Mouse (Mus musculus): ENCODE data around the gene Uckl1. TPM values are rescaled to one million over a fixed set of nuclear protein-coding genes. Genes with fewer than 3 reads are reported as not detected.

Gene Uckl1
- polyA plus RNA-seq (2015; fragmentation: Nextera tagmentation; extraction: Ambion mirVana): 54.6 and 58.1 TPM in 2 replicates

DNA sequence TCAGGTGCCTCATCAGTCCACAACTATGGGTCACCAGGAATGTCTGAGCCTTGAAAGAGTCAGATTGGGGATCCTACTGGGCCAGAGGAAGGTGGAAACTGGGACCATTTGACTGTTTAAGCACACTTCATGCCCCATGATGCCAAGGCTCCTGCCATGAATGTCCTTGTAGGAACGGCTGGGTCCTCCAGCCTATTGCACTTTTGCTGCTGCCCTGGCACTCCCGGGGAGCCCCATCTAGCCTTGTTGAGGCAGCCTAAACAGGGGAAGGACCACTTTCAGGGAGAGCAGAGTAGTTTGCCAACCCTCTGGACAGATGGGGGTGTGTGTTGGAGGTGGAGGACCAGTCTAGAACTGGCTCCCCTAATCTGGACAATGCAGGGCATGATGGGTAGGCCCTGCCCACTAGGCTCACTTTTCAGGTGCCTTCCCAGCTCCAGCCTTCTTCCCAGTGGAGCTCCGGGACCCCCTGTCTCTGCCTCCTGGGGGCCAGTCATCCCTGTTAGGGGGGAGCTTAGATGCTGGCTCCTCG, at the start of gene Uckl1:
Uckl1 (minus strand) TSS at position 482 of the 532 bp plus-strand sequence.
- ATAC-seq: no peak
- peaks cover 16% of the 10 kb centered on the region for H3K4me1 ChIP-seq
- no peak within 1 kb of the TSS for H3K9ac ChIP-seq
- no peaks in the 10 kb centered on the region for H3K9me3 ChIP-seq (replicated peaks)
- no peak within 1 kb of the TSS for H3K4me3 ChIP-seq
- WGBS: 84% methylated on average over 4 of the region's 4 CpGs
- H3K4me2 ChIP-seq: no peak within 1 kb of the TSS
- peaks cover 62% of the 10 kb centered on the region for H3K36me3 ChIP-seq (ENCODE audit: poor library complexity, severe bottlenecking)
- no peak within 1 kb of the TSS for H3K27ac ChIP-seq
- H3K27me3 ChIP-seq: no peaks in the 10 kb centered on the region

DNA sequence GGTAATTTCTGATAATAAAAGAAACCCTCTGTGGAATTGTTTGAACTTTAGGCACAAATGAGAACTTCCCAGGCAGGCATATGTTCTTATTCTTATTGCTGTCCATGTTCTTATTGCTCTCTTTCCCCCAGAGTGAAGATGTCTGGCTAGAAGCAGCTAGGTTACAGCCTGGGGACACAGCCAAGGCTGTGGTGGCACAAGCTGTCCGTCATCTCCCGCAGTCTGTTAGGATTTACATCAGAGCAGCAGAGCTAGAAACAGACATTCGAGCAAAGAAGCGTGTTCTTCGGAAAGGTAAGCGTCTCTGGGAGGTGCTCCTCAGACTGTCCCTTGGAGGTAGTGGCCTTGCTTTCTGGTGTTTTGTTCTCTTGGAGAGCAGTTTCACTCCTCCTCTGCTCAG, 47.9 kb upstream of the Uckl1 start:
- Histone ChIP-seq H3K27me3 (no peaks in the 10 kb centered on the region), H3K36me3 (ENCODE audit: poor library complexity, severe bottlenecking) (peaks cover 66% of the 10 kb centered on the region), H3K27ac (no peak overlapping the region), H3K9ac (no peak overlapping the region), H3K4me3 (no peak overlapping the region), H3K4me2 (no peak overlapping the region), H3K4me1 (no peaks in the 10 kb centered on the region), H3K9me3 (replicated peaks) (no peaks in the 10 kb centered on the region)
- no peak for ATAC-seq
- WGBS: 94% methylated on average over 6 of the region's 6 CpGs

DNA sequence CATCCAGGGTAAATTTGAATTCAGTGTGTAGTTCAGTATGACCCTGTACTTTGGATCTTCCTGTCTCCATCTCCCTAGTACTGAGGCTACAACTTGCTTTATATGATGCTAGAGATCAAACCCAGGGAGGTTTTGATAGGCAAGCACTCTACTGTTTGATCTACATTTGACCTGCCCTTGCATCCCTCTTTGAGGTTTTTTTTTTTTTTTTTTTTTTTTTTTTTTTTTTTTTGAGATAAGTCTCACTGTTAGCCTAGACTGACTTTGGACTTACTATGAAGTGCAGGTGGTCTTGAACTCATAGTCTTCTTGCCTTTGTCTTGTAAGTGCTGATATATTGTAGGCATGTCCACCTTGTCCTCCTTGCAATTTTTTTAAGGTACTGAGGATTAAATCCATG, 43.8 kb upstream of the Uckl1 start:
- Histone ChIP-seq H3K27ac (no peak overlapping the region), H3K4me1 (no peaks in the 10 kb centered on the region), H3K27me3 (no peaks in the 10 kb centered on the region), H3K9me3 (replicated peaks) (no peaks in the 10 kb centered on the region), H3K4me2 (no peak overlapping the region), H3K4me3 (no peak overlapping the region), H3K36me3 (ENCODE audit: poor library complexity, severe bottlenecking) (peaks cover 55% of the 10 kb centered on the region), H3K9ac (no peak overlapping the region)
- no peak for ATAC-seq

DNA sequence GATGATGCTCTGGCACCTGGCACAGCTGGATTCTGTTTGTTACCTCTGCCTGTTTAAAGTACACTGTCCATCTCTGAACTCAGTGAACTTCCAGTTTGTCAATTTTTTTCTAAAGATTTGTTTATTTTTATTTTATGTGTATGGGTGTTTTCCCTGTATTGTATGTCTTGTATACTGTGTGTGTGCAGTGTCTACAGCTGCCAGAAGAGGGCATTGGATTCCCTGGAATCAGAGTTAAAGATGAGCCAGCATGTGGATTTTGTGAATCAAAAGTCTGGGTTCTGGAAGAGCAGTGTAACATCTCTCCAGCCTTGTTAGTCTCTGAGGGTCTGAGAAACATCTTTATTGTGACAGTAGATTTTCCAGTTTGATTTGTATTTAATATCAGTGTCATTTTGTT, 38.7 kb upstream of the Uckl1 start:
- no peak for ATAC-seq
- no peaks in the 10 kb centered on the region for H3K27me3 ChIP-seq
- H3K36me3 ChIP-seq (ENCODE audit: poor library complexity, severe bottlenecking): peaks cover 71% of the 10 kb centered on the region

DNA sequence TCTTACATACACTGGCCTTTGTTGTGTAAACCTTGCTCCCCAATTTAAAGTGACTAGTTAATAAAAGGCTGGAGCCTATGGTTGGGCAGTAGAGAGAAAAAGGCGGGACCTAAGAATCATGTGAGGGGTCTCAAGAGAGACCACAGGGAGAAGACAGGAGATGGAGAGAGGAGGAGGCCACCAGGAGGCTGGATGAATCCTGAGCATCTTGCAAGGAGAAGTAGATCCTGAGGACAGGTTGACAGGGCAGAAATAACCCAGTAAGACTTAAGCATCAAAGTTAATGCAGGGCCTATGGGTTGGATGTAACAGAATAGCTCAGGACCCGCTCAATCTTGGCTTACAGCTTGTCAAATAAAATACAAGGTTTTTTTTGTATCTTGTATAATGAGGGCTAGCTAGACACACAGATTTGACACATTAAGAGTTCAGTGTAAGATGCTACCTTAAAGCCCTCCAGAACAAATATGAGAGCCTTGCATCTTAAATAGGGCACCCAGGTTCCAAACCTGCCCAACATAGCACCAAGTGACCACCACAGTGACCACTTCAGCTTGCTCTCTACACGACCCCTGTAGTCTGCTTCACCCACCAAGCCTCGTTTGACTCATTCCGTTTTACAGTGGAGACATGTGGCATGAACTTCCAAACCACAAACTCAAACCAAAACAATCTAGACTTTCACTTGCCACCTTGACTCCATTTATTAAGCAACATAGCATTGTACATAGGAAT, 34.2 kb upstream of the Uckl1 start:
- H3K36me3 ChIP-seq (ENCODE audit: poor library complexity, severe bottlenecking): peaks cover 72% of the 10 kb centered on the region
- no peak overlapping the region for H3K4me2 ChIP-seq
- WGBS: 87% methylated on average over 5 of the region's 5 CpGs
- H3K9me3 ChIP-seq (replicated peaks): no peaks in the 10 kb centered on the region
- ATAC-seq: no peak
- H3K4me3 ChIP-seq: no peak overlapping the region
- H3K4me1 ChIP-seq: no peaks in the 10 kb centered on the region
- no peak overlapping the region for H3K9ac ChIP-seq
- no peaks in the 10 kb centered on the region for H3K27me3 ChIP-seq
- H3K27ac ChIP-seq: no peak overlapping the region

More for the DNA sequence above, 38.7 kb upstream of the Uckl1 start:
- Histone ChIP-seq H3K9me3 (replicated peaks) (no peaks in the 10 kb centered on the region), H3K4me1 (no peaks in the 10 kb centered on the region), H3K4me2 (no peak overlapping the region), H3K27ac (no peak overlapping the region), H3K4me3 (no peak overlapping the region), H3K9ac (no peak overlapping the region)

DNA sequence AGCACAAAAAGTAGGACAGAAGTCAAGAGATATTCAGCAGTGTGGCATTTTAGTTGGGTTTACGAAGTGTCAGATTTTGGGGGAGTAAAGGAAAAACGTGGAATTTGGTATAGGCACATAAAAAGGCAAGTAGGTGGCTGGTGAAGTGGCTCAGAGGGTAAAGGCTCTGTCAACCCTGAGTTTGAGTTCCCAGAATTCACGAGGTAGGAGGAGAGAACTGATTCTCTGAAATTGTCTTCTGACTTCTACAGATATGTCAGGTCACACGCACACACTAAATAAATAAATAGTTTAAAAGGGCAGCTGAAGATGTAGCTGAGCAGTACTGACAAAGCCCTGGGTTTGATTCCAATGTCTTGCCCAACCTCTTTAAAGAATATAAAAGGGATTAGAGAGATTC, 17.7 kb upstream of the Uckl1 start:
- peak overlapping the region; percentile 88; the same call in 1 of the 2 replicates for H3K4me3 ChIP-seq
- peak overlapping the region; percentile 75 for H3K4me2 ChIP-seq
- peaks cover 35% of the 10 kb centered on the region for H3K4me1 ChIP-seq
- no peaks in the 10 kb centered on the region for H3K27me3 ChIP-seq
- H3K9ac ChIP-seq: no peak overlapping the region
- 76% methylated on average over 4 of the region's 4 CpGs for WGBS
- H3K27ac ChIP-seq: no peak overlapping the region
- no peak for ATAC-seq
- no peaks in the 10 kb centered on the region for H3K9me3 ChIP-seq (replicated peaks)
- no peaks in the 10 kb centered on the region for H3K36me3 ChIP-seq (ENCODE audit: poor library complexity, severe bottlenecking)

DNA sequence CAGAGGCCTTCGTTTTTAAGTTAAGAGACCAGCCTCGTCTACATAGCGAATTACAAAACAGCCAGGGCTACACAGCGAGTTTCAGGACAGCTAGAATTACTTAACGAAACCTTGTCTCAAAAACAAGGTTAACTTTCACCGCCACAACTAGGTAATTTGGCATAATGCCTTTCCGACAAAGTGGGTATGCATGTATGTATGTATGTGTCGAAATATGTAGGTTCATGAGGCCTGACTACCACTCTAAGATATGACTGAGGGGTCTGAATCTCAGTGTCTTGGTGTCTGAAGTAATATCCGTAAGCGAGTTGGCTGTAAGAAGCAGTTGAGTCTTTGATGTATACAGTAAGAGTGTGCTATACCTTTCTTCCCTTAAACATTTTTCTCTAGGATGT, 17.1 kb upstream of the Uckl1 start:
- Histone ChIP-seq H3K27ac (no peak overlapping the region), H3K9me3 (replicated peaks) (no peaks in the 10 kb centered on the region), H3K4me1 (peaks cover 39% of the 10 kb centered on the region), H3K27me3 (no peaks in the 10 kb centered on the region), H3K4me3 (peak overlapping the region; percentile 88), H3K4me2 (peak overlapping the region; percentile 75), H3K36me3 (ENCODE audit: poor library complexity, severe bottlenecking) (peaks cover under 1% of the 10 kb centered on the region; the same call in 1 of the 2 replicates), H3K9ac (peak overlapping the region; percentile 89)
- 30% methylated on average over 10 of the region's 10 CpGs for WGBS
- ATAC-seq: no peak

DNA sequence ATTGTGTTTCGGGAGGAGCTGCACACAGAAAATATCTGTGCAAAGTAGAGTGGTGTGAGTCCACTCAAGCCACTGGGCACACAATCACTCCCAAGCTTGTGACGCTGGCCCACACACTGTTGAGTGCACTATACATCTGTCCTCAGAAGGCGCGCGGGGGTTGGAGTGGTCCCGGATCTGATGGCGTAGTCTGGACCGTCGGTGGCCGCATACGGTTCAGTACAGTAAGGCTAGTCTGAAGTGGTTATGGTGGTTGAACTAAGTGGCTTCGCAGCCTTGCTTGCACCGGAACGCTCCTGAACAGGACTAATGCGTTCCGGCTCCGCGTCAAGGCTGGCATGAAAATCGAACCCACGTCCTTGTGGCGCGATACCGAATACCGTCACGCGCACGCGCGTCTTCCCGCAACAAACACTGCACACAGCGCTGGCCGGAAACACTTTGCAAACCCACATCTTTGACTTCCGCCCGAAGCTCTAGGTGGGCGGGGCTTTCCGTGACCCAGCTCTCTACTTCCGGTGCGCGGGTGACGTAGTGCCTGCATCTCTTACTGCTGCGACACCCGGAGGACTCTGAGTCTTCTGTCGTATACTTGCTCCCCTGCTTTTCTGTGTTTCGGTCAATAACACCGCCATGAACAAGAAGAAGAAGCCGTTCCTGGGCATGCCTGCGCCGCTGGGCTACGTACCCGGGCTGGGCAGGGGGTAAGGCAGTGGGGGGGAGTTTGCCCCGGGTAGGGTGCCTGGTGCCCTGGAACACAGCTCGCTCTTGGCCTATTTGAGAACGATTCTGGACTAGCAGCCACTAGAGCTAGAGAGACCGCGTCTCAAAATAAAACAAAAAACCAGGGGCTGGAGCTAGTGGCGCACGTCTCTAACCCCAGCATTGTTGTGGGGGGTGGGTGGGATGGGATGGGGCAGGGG, 16.4 kb upstream of the Uckl1 start:
- WGBS: 1% methylated on average over 57 of the region's 57 CpGs
- peak; percentile 96 for ATAC-seq
- H3K27me3 ChIP-seq: no peaks in the 10 kb centered on the region
- no peaks in the 10 kb centered on the region for H3K9me3 ChIP-seq (replicated peaks)
- peaks cover 39% of the 10 kb centered on the region for H3K4me1 ChIP-seq
- H3K27ac ChIP-seq: peak overlapping the region; percentile 74
- H3K36me3 ChIP-seq (ENCODE audit: poor library complexity, severe bottlenecking): peaks cover 7% of the 10 kb centered on the region
- H3K4me3 ChIP-seq: peak overlapping the region; percentile 88
- H3K4me2 ChIP-seq: peak overlapping the region; percentile 75
- peak overlapping the region; percentile 89 for H3K9ac ChIP-seq

DNA sequence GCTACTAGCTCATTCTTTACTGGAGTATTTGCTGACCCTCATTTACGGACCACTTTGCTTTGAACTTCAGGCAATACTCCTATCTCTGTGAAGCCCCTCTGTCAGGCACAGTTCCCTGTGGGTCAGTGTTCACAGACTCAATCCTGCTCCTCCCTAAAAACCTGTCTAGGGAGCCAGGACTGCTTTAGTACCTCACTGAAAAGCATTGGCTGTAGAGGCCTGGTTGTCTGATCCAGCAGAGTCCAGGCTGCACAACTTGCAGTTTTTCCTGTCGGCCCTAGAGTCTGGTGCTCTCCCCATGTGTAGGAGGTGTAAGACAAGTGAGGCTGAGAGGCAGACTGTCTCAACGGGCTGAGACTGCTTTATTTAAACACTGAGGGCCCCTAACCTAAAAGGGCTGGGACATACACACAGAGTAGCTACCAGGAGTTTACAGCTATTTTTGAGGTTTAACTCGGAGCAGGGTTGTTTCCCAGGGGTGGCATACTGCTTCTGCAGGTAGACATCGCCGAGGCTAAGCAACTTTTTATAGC, 15.6 kb upstream of the Uckl1 start:
- H3K4me1 ChIP-seq: peaks cover 39% of the 10 kb centered on the region
- no peaks in the 10 kb centered on the region for H3K9me3 ChIP-seq (replicated peaks)
- peak overlapping the region; percentile 89; the same call in 1 of the 2 replicates for H3K9ac ChIP-seq
- peaks cover 15% of the 10 kb centered on the region for H3K36me3 ChIP-seq (ENCODE audit: poor library complexity, severe bottlenecking)
- peak overlapping the region; percentile 75 for H3K4me2 ChIP-seq
- peak overlapping the region; percentile 51; the same call in 1 of the 2 replicates for H3K27ac ChIP-seq
- peak overlapping the region; percentile 88 for H3K4me3 ChIP-seq
- no peak for ATAC-seq
- WGBS: 70% methylated on average over 6 of the region's 6 CpGs
- H3K27me3 ChIP-seq: no peaks in the 10 kb centered on the region

DNA sequence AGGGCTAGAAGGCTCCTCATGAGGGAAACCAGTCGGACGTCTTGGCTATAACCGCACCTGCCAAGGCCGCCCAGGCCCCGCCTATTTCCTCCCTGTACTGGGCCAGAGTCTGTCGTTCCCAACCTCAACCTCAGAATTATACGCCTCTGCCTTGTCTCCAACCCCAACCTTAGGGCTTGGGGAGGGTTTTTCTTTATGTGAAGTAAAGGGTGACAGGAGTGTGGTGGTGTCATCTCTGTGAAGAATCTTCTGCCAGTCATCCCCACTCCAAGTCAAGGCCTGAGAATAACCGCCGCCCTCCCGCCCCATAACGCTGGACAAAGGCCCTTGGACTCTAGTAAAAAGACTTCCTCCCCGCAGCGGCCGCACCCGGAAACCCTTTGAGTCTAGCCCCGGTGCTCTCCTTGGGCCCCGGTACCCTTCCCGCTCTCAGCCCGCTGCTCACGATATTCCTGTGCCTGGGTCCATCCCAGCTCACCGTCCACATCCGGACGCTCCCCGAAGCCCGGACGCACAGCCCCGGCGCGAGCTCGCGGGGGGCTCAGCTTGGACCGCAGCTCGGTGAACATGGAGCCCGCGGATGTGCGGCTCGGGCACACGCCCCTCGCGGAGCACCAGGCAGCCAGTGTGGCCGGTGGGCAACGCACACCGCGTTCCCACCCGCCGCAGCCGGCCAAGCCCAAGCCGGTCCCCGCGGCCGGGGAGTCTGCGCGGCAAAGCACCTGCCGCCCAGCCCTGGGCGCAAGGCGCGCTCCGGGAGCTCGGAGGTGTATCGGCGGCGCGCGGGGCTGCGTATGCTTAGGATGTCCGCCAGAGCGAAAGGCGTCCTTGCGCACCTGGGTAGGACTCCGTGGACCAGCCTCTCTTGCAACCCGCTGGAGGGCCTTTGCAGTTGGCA, 14.0 kb upstream of the Uckl1 start, which contains the start of gene Samd10:
Samd10 (minus strand) TSS at position 759 of the 898 bp plus-strand sequence.
- WGBS: under 1% methylated on average over 69 of the region's 71 CpGs
- H3K4me1 ChIP-seq: peaks cover 39% of the 10 kb centered on the region
- peak within 1 kb of the TSS; percentile 80 for H3K9ac ChIP-seq
- peak; percentile 41 for ATAC-seq
- peak within 1 kb of the TSS; percentile 55 for H3K4me3 ChIP-seq
- H3K27ac ChIP-seq: peak within 1 kb of the TSS; percentile 82
- no peaks in the 10 kb centered on the region for H3K9me3 ChIP-seq (replicated peaks)
- H3K4me2 ChIP-seq: peak within 1 kb of the TSS; percentile 83
- peaks cover 16% of the 10 kb centered on the region for H3K36me3 ChIP-seq (ENCODE audit: poor library complexity, severe bottlenecking)
- no peaks in the 10 kb centered on the region for H3K27me3 ChIP-seq

Data from forebrain, embryonic 13.5 days (tissue).